Mouse (Mus musculus) layer of hippocampus, postnatal 36 days (tissue): ENCODE measurements at regions not wholly inside any gene's neighbourhood (a gene's known extent, or its start where the extent isn't known, plus 50 kb on each side); places are given as distances from the start of the nearest gene placed in this dataset.
"Not testable (repeated sequence)": the region's sequence is repeated elsewhere in the genome, so short reads cannot be mapped to it uniquely, and the experiment has no call there.

Experiments
- DNase-seq, 2 experiments: peaks; one replicate each; pipeline ENCODE4 v3.0.0; 2022

GRCm38 (mm10) chr19:27694478-27694877, 264.9 kb upstream of the Pum3 start:
- no peak for DNase-seq

- DNase-seq, result no peak
These were observed 264.1 kb upstream of the Pum3 start for GRCm38 (mm10) chr19:27693706-27694105.

DNA sequence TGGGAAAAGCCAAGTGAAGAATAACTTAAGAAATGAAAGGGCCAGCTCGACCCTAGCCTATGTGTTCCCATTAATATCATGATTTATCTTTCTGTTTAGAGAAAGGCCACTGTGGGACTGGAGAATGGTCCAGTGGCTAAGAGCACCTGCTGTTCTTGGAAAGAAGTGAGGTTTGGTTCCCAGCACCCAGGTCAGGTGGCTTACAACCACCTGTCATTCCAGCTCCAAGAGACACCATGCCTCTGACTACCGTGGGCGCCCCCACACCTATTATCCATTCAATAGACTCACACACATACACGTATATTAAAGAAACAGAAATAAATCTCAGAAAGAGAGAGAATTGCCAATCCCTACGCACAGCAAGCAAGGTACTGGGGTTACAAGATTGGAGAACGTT, 263.3 kb upstream of the Pum3 start:
- DNase-seq, result no peak

- no peak for DNase-seq
These were observed 253.8 kb upstream of the Pum3 start for GRCm38 (mm10) chr19:27683426-27683825.

GRCm38 (mm10) chr19:27679427-27679826, 249.8 kb upstream of the Pum3 start:
- no peak for DNase-seq

DNA sequence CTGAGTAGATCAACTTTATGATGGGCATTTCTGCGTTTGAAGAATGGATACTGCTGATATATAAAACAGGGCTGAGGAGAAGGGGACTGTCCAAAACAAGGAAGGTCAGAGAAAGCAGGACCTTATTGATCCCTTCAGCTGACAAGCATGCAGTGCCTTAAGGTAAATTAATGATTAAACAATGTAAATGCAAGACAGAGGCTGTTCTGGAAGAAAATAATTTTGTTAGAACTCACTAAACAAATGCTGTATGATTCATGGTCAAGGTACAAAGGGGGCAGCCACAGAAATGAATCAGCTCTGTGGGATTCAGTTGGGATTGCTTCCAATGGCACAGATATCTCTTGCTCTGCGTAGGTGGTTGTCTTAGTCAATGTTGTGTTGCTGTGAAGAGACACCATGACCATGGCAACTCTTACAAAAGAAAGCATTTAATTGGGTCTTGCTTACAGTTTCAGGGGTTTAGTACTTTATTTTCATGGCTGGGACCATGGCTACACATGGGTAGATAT, 243.1 kb upstream of the Pum3 start:
- no peak for DNase-seq

DNA sequence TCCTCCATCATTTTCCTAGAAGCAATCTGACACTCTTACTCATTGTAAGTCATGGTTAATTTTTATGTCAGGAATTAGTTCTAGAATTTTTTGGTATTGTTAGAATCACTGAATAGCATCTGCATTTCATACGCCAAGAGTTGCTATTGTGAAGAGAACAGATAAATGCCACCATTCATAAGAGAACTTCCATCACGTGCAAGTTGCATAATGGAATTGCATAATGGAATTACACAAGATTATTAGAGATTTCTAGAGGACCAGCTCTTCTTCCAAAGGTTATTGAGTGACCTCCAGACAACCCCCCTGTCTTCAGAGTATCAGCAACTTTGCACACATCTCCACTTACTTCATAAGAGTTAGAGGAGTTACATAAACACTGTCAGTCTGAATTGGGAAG, 233.7 kb upstream of the Pum3 start:
- DNase-seq, result no peak

DNA sequence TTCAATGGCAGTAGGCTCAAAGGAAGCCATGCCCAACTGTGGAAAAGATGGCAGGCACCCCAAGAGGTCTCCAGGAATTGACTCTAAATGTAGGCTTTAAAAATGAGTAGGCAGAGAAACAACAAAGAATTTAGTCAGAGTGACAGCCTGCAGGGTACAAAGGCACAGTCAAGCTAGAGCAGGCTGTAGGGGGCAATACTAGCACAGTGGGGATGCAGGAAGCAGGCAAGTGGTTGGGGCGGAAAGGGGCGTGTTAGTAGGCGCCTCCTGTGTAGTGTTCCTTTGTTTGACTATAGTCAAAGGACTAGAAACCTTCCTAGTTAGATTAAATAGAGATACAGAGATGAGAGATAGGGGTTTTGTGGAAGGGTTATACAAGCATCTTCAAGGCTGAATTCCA, 211.4 kb upstream of the Pum3 start:
- no peak for DNase-seq

- no peak for DNase-seq
These were observed 203.5 kb upstream of the Pum3 start for GRCm38 (mm10) chr19:27633105-27633504.

GRCm38 (mm10) chr19:27627626-27628025, 198.0 kb upstream of the Pum3 start:
- DNase-seq, result no peak

- no peak for DNase-seq
These were observed 187.9 kb upstream of the Pum3 start for GRCm38 (mm10) chr19:27617522-27617921.

- no peak for DNase-seq
These were observed 177.3 kb upstream of the Pum3 start for GRCm38 (mm10) chr19:27606933-27607332.

GRCm38 (mm10) chr19:27603296-27603695, 173.7 kb upstream of the Pum3 start:
- no peak for DNase-seq

GRCm38 (mm10) chr19:27601551-27601950, 171.9 kb upstream of the Pum3 start:
- no peak for DNase-seq

DNA sequence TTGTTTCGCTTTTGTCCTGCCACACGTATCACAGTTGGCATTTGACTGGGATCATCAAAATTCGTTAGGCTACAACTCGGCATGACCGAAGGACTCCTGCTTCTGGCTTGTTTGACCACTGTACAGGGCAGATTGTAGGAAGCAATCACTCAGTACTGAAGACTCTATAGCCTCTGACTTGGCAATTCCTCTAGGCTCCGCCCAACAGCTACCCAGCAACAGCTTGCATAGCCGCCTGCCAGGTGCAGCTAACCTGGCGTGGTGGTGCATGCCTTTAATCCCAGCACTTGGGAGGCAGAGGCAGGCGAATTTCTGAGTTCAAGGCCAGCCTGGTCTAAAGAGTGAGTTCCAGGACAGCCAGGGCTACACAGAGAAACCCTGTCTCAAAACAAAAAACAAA, 170.8 kb upstream of the Pum3 start:
- not testable (repeated sequence) for DNase-seq

GRCm38 (mm10) chr19:27599639-27600308, 170.1 kb upstream of the Pum3 start:
- peak in 1 of 2 experiments; percentile 30 for DNase-seq

DNA sequence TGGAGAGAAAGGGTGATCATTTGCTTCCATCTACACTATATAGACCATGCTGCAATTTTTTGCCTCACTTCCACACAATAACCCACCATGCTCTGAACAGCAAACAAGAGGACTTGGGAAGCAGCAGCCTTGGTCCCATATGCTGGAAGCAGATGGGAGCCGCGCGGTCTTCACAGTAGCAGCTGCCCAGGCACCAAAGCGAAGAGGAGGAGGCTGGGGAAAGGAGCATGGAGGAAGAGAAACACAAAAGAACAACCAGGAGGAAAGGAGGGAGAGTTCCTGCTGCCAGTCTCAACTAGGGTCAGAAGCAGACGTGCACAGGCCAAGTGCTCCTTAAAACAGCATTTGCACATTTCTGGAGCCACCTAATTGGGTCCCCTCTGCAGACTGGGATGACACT, 168.7 kb upstream of the Pum3 start:
- peak; percentile 67 to 69 for DNase-seq

DNA sequence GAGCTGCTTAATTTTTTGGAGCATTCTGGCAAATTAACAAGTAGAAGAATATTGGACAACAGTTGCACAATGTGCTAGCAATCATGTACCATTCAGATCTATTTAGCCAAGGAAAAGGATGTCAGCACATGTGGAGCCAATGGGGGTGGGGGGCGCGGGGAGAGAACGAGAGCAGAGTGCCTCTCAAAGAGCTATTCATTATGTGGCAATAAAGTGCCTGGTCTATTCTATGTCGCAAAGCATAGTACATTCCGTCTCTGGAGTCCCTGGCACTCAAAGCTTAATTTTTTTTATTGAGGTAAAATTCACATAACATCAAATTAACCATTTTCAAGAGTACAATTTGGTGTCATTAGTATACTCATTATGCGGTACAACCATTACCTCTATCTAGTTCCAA, 155.9 kb upstream of the Pum3 start:
- no peak for DNase-seq

DNA sequence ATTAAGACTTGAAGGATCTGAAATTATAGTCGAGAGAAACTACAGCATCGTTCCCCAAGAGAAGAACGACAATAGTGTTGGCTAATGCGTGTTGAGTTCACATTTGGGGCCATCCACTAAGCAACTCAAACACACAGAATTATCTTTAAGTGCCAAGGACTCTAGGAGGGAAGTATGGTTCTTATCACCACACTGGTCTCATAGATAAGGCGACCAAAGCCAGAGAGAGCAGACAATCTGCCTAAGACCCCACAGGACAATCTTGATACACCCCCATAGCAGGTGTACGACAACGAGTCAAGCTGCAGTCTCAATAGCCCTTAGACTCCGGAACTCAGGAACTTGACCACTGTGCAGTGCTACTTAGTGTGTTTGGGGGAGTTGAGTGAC, 152.5 kb upstream of the Pum3 start:
- DNase-seq, result no peak

DNA sequence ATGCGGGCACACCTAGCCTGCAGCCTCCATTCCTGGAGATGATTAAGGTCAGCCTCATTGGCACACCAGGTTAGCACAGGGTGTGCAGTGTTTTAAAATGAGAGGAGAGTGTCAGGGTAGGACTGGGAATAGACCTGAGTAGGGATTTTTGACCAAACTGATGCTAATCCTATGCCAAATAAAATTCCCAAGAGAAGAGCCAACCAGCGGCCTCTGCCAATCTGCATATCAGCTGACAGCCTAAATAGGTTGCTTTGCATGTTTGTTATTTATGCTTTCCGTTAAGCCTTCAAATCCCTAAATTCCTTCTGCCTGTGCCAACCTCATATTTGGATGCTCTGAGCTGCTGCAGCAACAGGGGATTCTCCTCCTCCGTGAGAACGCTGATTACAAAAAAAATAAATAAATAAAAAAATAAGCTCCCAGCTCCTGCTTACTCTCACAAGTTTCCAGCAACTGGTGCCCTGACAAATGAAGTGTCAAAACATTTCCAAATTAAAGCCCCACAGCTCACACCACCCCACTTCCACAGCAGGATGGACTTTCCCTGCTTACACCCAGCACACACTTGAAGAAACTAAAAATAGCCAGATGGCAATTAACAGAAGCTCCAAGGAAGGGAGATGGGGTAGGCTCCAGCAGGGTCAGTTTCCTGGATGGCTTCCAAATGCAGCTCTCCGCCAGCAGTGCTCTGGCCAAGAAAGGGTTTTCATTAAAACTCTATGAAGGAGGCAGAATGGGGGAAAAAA, 151.9 kb upstream of the Pum3 start:
- peak in 1 of 2 experiments; percentile 28 for DNase-seq

- peak; percentile 40 to 44 for DNase-seq
These were observed 146.9 kb upstream of the Pum3 start for GRCm38 (mm10) chr19:27576478-27576877.

GRCm38 (mm10) chr19:27566929-27567328, 137.3 kb upstream of the Pum3 start:
- DNase-seq, result no peak

GRCm38 (mm10) chr19:27566060-27566459, 136.4 kb upstream of the Pum3 start:
- DNase-seq, result no peak

DNA sequence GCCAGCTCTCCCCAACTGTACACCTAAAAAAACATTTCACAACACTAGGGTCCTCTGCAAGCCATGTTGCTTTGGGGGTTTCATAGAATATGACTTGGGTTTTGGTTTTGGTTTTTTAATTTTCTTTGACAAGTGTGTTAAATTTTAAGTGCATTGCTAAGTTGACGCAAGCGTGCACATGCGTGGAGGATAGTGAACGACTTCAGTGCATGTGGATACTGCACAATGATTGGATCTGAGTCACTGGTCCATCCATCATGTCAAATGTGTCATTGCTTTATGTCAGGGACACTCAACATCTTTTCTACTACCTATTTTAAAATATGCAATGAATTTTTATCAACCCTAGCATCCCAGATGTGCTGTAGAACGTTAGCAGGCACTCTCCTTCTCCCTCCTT, 134.5 kb upstream of the Pum3 start:
- DNase-seq, result no peak
